Mouse (Mus musculus) frontal cortex, postnatal 36 days (tissue): ENCODE results near the gene Gm49395.

Experiments used
- DNase-seq, 2 experiments: peaks; one replicate each; pipeline ENCODE4 v3.0.0; 2022; ENCODE audit warnings: low spot score in 2 of 2

Gm49395 gene

DNA sequence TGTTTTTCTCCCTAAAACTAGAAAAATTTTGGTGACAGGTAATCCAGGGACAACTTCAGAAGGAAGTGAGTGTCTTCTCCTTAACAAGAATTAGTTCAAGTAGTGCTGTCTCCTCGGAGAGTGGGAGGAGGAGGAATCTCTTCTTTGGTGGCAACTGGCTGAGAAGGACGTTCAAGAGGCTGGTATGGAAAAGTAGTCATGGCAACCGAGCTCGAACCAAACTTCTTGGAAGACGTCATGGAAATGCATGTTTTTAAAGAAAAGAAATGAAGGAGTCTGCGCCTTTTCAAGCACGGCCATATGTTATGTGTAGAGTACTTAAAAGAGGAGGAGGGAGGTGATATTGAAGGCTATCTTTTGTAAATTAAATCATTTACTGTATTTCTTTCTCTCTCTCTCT is 49.2 kb downstream of the Gm49395 start:
- DNase-seq, result peak; percentile 35 to 66

DNA sequence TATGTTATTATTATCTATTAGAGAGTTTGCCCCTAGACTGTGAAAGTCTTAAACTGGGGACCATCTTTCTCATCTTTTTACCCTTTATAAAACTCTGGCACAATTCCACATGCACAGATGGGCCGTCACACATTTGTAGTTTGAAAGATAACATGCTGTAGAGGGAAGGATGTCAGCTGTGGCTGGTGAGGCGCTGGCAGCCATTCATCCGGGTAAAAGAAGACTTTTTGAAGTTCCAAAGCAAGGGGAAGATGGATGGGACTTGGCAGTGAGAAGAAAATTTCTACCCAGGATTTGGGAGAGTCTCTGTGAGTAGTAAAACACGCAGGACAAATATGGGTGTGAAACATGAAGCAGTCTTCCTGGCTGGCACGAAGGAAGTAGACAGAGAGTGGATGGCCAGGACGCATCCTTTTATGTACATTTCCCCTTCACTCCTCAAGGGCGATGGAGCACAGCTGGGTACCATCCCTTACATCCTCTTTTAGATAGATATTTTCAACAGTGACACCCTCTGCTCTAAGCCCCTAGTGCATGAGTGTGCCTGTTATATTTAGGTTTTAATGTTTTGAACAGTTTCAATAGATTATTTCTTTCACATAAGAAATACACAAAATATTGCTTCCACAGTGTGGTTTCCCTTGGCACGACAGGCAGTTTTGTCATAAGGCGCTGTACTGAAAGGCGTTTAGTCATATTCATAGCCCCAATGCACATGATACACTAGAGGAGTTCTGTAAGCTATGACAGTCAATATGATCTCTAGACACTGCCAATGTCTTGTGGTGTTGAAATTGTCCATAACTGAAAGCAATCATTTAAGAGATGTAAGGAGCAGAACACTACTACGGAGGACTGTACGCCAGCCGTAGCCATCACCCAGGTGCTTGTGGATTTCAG is 50.8 kb downstream of the Gm49395 start:
- DNase-seq, result peak; percentile 10 to 11

DNA sequence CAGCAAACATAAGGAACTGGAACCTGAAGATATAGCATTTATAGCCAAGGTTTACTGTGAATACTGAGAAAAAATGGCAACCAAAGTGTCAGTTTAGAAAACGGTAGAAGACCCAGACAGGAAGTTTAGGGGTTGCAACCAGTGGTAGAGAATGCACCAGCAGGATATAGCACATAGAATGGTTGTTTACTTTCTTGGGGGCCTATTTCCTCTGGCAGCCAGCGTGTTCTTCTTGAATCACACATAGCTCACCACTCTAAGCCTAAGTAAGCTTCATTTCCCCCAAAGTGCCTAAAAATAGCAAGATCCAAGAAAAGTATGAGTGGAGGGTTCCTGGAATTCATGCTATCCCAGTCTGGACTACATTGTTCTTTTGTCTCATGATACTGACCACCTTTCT is 59.1 kb downstream of the Gm49395 start:
- no peak for DNase-seq

DNA sequence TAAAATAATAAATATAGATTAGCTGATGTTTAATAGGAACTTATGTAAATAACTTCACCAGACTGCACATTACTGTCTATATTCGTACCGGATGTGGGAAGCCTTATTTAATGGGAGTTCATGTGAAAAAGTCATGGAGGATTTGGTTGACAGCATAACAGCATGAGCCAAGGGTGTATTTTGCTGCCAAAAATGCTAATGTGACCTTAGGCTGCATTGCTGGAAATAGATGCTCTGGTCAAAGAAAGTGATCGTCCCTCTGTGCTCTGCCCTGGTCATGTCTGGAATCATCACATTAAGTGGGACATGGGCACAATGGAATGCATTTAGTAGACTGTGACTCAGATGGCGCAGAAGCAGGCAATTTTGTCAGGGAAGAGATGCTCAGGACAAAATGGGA is 64.4 kb downstream of the Gm49395 start:
- DNase-seq, result no peak

DNA sequence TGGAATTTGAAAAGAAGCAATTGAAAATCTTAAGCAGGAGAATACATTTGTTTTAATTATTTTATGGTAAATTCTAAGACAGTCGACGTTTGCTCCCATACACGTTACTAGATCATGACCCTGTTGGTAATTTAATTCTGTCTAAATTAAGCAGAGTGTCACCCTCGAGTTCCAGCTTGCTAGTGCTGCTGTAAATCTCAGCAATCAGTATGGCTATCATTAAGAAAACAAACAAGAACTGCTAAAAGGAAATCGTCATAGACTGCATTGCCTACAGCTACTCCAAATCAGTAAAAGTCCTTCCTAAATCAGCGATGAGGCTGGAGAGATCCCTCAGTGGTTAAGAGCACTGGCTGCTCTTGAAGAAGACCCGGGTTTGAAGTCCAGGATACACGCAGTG is 66.3 kb downstream of the Gm49395 start:
- no peak for DNase-seq

GRCm38 (mm10) chr13:115033135-115033534 is 68.6 kb downstream of the Gm49395 start:
- DNase-seq, result no peak

- no peak for DNase-seq
Observed at GRCm38 (mm10) chr13:115031177-115032000, 70.3 kb downstream of the Gm49395 start.

GRCm38 (mm10) chr13:115025394-115025793 is 76.3 kb downstream of the Gm49395 start:
- DNase-seq, result no peak

DNA sequence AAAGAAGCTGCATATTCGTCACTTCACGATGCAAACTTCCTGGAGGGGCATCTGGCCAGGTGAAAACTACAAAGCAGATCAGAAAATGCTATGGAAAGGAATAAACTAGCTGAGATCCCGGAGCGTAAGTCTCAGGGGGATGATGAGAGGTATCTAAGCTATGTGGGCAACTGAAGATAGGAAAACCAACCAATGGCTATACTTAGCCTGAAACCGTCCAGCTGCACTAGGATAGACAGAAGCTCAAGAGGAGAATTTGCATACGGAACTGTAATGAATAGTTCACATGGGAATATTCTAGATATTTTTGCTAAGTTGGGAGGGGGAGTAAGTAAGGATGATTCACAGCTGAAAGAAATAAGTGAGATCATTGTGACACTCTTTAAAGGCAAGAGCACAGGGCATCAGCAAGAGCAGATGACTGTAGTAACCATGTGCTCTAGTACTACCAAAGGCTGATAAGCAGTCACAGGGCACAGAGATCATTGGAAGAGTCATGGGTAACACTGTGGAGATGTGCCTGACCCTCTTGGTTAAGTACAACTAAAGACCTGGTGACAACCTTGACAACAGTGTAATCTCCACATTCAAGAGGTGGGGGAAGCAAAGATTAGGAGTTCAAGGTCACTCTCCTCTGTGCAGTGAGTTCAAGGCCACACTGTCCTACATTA is 79.5 kb downstream of the Gm49395 start:
- no peak for DNase-seq

GRCm38 (mm10) chr13:115021411-115021810 is 80.3 kb downstream of the Gm49395 start:
- no peak for DNase-seq

- no peak for DNase-seq
Observed at GRCm38 (mm10) chr13:115020727-115021126, 81.0 kb downstream of the Gm49395 start.

DNA sequence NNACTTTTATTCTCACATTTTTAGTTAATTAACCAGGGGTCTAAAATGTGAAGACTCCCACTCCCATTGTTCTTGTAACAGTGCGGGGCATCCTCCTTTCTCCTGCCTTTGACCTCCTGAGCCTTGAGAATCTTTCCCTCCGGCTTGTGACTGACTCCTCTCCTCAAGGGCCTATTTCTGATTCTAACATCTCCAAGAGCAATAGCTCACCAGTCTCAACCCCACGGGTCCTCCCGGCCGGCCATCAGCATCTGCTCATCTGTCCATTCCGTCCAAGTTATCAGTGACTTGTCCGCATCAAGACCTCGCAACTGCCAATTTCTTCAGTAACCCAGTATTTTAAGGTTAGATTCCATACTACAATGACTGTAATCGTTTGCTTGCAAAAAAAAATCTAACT is 84.2 kb downstream of the Gm49395 start:
- DNase-seq, result no peak

GRCm38 (mm10) chr13:115011547-115011946 is 90.2 kb downstream of the Gm49395 start:
- no peak for DNase-seq

GRCm38 (mm10) chr13:115006213-115006835 is 95.4 kb downstream of the Gm49395 start:
- DNase-seq, result no peak

- DNase-seq, result no peak
Observed at GRCm38 (mm10) chr13:115005342-115005741, 96.4 kb downstream of the Gm49395 start.

DNA sequence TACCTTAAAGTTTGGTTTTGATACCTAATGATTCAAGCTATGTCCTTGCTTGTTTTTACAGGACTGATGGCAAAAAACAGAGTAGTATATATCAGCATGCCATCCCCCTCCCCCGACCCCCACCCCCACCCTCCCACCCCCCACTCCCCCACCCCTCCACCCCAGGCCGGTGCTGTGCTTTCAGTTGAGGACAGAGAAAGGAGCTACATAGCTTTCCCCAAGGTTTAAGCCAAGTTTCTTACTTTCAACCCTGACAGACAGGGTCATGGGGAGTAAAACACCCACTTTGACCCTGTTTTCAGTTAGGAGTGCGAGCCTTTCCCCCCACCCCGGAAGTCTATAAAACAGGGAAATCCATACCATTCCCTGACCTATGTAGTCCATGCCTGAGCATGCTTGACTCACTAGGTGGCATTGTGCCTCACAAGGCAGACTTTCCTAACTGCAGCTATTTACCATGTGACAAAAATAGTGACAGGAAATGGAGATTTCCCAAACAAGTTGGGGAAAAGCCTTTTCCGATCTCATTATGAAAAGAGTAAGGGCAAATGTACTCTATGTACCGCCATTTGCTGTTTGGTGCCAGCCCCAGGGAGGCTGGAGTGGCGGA is 98.2 kb downstream of the Gm49395 start:
- no peak for DNase-seq

DNA sequence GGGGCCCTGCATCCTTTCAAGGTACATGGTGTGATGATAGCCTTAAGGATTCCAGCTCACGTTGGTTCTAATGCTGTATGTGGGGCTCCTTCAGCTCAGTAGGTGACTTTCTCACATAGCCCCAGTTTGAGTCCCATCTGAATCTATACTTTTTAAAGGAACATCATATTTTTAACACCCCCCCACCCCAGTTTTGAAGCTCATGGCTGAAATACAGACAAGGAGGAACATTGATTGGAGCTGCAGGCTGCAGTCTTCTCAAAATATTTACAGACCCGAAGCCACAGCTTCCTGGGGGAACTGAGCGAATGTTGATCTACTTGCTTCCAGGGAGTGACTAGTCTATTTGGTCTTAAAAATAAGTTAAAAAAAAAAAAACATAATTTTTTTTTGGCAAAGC is 98.9 kb downstream of the Gm49395 start:
- no peak for DNase-seq

DNA sequence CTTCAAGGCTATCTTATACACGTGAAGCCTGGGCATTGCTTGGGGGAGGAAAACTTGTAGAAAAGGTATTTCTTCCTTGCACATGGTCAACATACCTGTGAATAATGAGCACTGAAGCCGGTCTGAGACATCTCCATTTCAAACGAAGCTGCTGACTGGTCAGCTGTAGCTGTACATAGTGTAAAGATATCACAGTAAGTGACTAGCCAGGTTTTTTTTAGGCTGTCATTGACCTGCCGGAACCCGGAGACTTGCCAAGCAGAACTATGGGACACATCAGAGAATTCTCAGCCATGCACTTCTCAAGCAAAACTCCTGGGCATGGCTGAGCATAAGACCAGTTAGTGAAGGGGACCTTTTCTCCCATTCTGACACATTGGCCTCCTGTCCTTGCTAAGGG is 99.6 kb downstream of the Gm49395 start:
- DNase-seq, result no peak

DNA sequence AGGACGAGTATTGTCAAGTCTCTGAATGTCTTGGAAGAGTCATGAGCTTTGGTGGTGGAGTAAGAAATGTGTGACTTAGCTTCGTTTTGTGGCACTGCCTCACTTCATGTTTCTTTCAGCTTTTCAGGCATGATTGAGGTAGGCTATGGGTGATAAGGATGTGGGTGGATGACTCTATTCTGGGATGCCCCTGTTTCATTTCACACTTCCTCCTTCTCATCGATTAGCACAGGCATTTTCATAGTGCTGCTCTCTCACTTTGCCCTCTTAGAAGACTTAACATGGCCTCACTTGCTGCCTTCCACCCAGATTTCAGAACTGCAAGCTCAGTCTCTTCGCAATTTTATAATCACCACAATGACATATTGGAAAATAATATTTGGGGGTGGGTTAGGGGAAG is 102.1 kb downstream of the Gm49395 start:
- DNase-seq, result no peak

DNA sequence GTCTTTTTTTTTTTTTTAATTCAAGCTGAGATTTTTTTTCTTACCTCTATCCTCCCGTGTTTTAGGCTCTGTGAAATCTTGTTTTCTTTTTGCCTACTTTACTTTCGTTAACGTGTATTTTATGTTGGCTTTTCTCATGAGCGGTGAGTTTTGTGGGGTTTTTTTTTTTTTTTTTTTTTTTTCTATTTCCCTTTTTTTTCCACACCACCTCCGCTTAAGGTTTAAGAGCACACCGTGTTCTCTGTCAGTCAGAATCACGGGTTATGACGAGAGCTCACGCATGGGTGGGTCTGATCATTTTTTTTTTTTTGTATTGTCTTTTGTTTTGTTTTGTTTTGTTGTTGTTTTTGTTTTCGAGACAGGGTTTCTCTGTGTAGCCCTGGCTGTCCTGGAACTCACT is 103.6 kb downstream of the Gm49395 start:
- no peak for DNase-seq

DNA sequence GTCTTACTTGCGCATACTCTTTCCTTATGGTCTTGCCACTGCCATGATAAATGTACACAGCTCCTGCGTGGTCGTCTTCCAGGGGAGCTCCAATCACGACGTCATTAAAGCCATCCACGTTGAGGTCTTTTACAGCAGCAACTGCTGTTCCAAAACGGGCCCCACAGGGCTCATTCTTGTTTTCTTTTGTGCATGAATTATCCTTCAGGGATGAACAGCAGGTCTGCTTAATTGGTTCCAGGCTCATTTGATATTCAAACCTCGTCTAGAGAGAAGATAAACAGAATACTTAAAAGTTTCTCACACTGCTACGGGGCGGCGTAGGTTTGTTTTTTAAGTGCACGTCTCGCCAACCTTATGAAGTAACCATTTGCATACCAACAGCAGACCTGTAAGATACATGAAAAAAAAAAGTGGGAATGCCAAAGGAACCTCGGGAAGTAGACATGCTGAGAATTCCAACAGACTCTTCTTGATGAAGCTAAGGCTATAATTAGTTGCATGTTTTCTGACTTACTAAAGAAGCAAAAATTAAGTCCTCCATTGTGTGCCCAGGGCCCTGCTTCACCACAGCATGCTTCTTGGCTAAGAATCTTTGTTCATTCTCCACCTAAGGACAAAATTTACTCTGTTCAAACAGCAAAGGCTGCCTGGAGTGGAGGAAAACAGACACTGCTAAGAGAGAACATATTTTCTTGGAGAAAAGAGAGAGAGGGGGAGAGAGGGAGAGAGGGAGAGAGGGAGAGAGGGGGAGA is 109.3 kb downstream of the Gm49395 start:
- no peak for DNase-seq
